Mouse (Mus musculus) hindbrain, postnatal 0 days (tissue): ENCODE data around the gene Pcna. TPM values are rescaled to one million over a fixed set of nuclear protein-coding genes. Genes with fewer than 3 reads are reported as not detected.

Experiments used
- ATAC-seq: fragments of 200-750 bp; cut with Nextera tagmentation; 2 replicates; pipeline ENCODE4 v1.8.0; 2017; ENCODE audit warnings: mild to moderate bottlenecking, moderate TSS enrichment, moderate library complexity
- DNase-seq: peaks from one replicate; pipeline ENCODE4 v3.0.0-alpha.2; 2015; ENCODE audit warnings: low spot score
- H3K27ac ChIP-seq: fragments of 300-500 bp; sonication (generic); 2 replicates; pipeline ENCODE4 v1.5.1; 2014; ENCODE audit warnings: mild to moderate bottlenecking
- H3K27me3 ChIP-seq: fragments of 300-500 bp; sonication (generic); 2 replicates; pipeline ENCODE4 v1.6.1; 2014; ENCODE audit warnings: low read length, mixed read lengths; ENCODE audit not compliant: insufficient read depth
- H3K36me3 ChIP-seq: fragments of 300-500 bp; sonication (generic); 2 replicates; pipeline ENCODE4 v1.6.1; 2014; ENCODE audit warnings: low read length, mixed read lengths; ENCODE audit not compliant: insufficient read depth
- H3K4me1 ChIP-seq: fragments of 300-500 bp; sonication (generic); 2 replicates; pipeline ENCODE4 v1.6.1; 2014; ENCODE audit warnings: antibody characterized with exemption, low read length, mixed read lengths; ENCODE audit not compliant: insufficient read depth
- H3K4me2 ChIP-seq: fragments of 300-500 bp; sonication (generic); 2 replicates; pipeline ENCODE4 v1.6.1; 2014; ENCODE audit warnings: low read depth, mild to moderate bottlenecking, low read length, moderate library complexity, mixed read lengths
- H3K4me3 ChIP-seq: fragments of 300-500 bp; sonication (generic); 2 replicates; pipeline ENCODE4 v1.5.1; 2014; ENCODE audit warnings: low read length
- H3K9ac ChIP-seq: fragments of 300-500 bp; sonication (generic); replicated peaks from 2 replicates; pipeline ENCODE4 v1.6.1; 2014; ENCODE audit warnings: mild to moderate bottlenecking, low read length, moderate library complexity, mixed read lengths
- H3K9me3 ChIP-seq: fragments of 300-500 bp; sonication (generic); 2 replicates; pipeline ENCODE4 v1.6.1; 2016; ENCODE audit warnings: low read length, mixed read lengths
- CTCF ChIP-seq: IDR thresholded peaks from 2 replicates; pipeline ENCODE4 v1.5.1; 2016; ENCODE audit warnings: antibody characterized with exemption, control low read depth, low read depth
- WGBS: fragments of 180-500 bp; shearing (Covaris S2); extraction: QIAGEN DNeasy Blood & Tissue Kit; methylation state at CpG from one replicate; pipeline ENCODE4 v1.1.7; 2014; 5-methylcytosine and 5-hydroxymethylcytosine counted together
- polyA plus RNA-seq: library from polyadenylated mRNA; unstranded; fragments of >200 nt; fragmentation: Nextera tagmentation; extraction: Ambion mirVana; gene quantifications from 2 replicates; pipeline ENCODE4 v1.2.1, GENCODE M21; 2015
- total RNA-seq: library from RNA; depleted of rRNA; stranded (reverse); fragments of >200 nt; gene quantifications from 2 replicates; pipeline ENCODE4 v1.2.3, GENCODE M21; 2014; rRNA removed

Pcna gene
- total RNA-seq (140 and 174 TPM in 2 replicates), polyA plus RNA-seq (130 and 131 TPM in 2 replicates)

GRCm38 (mm10) chr2:132252542-132253528 lies at the start of gene Pcna:
Gene Pcna (minus strand): TSS chr2:132253314.
- no peak for TF ChIP-seq CTCF
- ATAC-seq (peak; percentile 99), DNase-seq (peak; percentile 98)
- H3K36me3 ChIP-seq: no peaks in the 10 kb centered on the region; the same call in 1 of the 2 replicates
- under 1% methylated on average over 75 of the region's 79 CpGs for WGBS
- peak within 1 kb of the TSS; percentile 79 for H3K27ac ChIP-seq
- peak within 1 kb of the TSS; percentile 88 for H3K4me2 ChIP-seq
- H3K4me3 ChIP-seq: peak within 1 kb of the TSS; percentile 57
- no peaks in the 10 kb centered on the region for H3K27me3 ChIP-seq
- peak within 1 kb of the TSS; percentile 55 for H3K9ac ChIP-seq
- H3K9me3 ChIP-seq: no peaks in the 10 kb centered on the region
- 0 out of 2 replicates have a peak, but pooled peaks cover 9% of the 10 kb centered on the region for H3K4me1 ChIP-seq

GRCm38 (mm10) chr2:132301436-132301835 lies 48.3 kb upstream of the Pcna start:
- DNase-seq (no peak), ATAC-seq (no peak)
- Histone ChIP-seq H3K4me3 (no peak overlapping the region), H3K4me1 (no peaks in the 10 kb centered on the region), H3K9ac (no peak overlapping the region), H3K27ac (no peak overlapping the region), H3K36me3 (peaks cover 70% of the 10 kb centered on the region), H3K9me3 (no peaks in the 10 kb centered on the region), H3K27me3 (no peaks in the 10 kb centered on the region), H3K4me2 (no peak overlapping the region)
- WGBS: 88% methylated on average over 4 of the region's 4 CpGs
- no peak for TF ChIP-seq CTCF

GRCm38 (mm10) chr2:132298250-132298649 lies 45.1 kb upstream of the Pcna start:
- WGBS: 95% methylated on average over 4 of the region's 4 CpGs
- no peak for DNase-seq

GRCm38 (mm10) chr2:132293694-132294450 lies 40.8 kb upstream of the Pcna start:
- no peak for ATAC-seq
- Histone ChIP-seq H3K9ac (no peak overlapping the region), H3K36me3 (peaks cover 43% of the 10 kb centered on the region), H3K27me3 (no peaks in the 10 kb centered on the region), H3K4me1 (peaks cover 12% of the 10 kb centered on the region), H3K9me3 (no peaks in the 10 kb centered on the region), H3K4me2 (no peak overlapping the region), H3K27ac (no peak overlapping the region), H3K4me3 (no peak overlapping the region)
- TF ChIP-seq CTCF: no peak
- WGBS: 91% methylated on average over 10 of the region's 10 CpGs
- DNase-seq: no peak

More at GRCm38 (mm10) chr2:132298250-132298649, 45.1 kb upstream of the Pcna start:
- Histone ChIP-seq H3K9ac (no peak overlapping the region), H3K9me3 (no peaks in the 10 kb centered on the region), H3K27ac (no peak overlapping the region), H3K4me3 (no peak overlapping the region), H3K36me3 (peaks cover 76% of the 10 kb centered on the region), H3K27me3 (no peaks in the 10 kb centered on the region), H3K4me2 (no peak overlapping the region), H3K4me1 (no peaks in the 10 kb centered on the region)
- ATAC-seq: no peak
- TF ChIP-seq CTCF: no peak

- TF ChIP-seq CTCF: no peak
- H3K36me3 ChIP-seq: peaks cover 28% of the 10 kb centered on the region; the same call in 1 of the 2 replicates
- 0 out of 2 replicates have a peak overlapping the region, but pooled peaks have one; percentile 20 for H3K27ac ChIP-seq
- H3K9ac ChIP-seq: no peak overlapping the region
- 19% methylated on average over 4 of the region's 4 CpGs for WGBS
- no peaks in the 10 kb centered on the region for H3K9me3 ChIP-seq
- H3K4me2 ChIP-seq: no peak overlapping the region
- ATAC-seq (peak; percentile 46; the same call in 1 of the 2 replicates), DNase-seq (no peak)
- H3K27me3 ChIP-seq: no peaks in the 10 kb centered on the region
- peaks cover 12% of the 10 kb centered on the region for H3K4me1 ChIP-seq
- H3K4me3 ChIP-seq: no peak overlapping the region
Observed at GRCm38 (mm10) chr2:132292083-132292482, 39.0 kb upstream of the Pcna start.

GRCm38 (mm10) chr2:132291265-132291664 lies 38.2 kb upstream of the Pcna start:
- TF ChIP-seq CTCF: no peak
- no peak overlapping the region for H3K9ac ChIP-seq
- WGBS: 59% methylated on average over 3 of the region's 3 CpGs
- H3K27ac ChIP-seq: no peak overlapping the region; the same call in 1 of the 2 replicates
- no peak for DNase-seq
- peaks cover 12% of the 10 kb centered on the region for H3K4me1 ChIP-seq
- peaks cover 20% of the 10 kb centered on the region; the same call in 1 of the 2 replicates for H3K36me3 ChIP-seq
- H3K9me3 ChIP-seq: no peaks in the 10 kb centered on the region
- H3K4me3 ChIP-seq: no peak overlapping the region
- H3K4me2 ChIP-seq: no peak overlapping the region
- ATAC-seq: no peak
- no peaks in the 10 kb centered on the region for H3K27me3 ChIP-seq
